Mouse (Mus musculus): ENCODE data around the gene Gucy2g. TPM values are rescaled to one million over a fixed set of nuclear protein-coding genes. Genes with fewer than 3 reads are reported as not detected.

The Gucy2g gene
- total RNA-seq (2017): not detected in 2 replicates

- ATAC-seq (replicated peaks in 1 of 2; ENCODE audit: insufficient read depth in 1 of 2, low FRiP score in 2 of 2, low TSS enrichment in 1 of 2, low read depth in 1 of 2, poor library complexity in 2 of 2, severe bottlenecking in 2 of 2): no peak
Observed at GRCm38 (mm10) chr19:55241186-55241645, at the start of gene Gucy2g. Gucy2g (minus strand) TSS chr19:55241236.

GRCm38 (mm10) chr19:55288974-55289373 lies 47.9 kb upstream of the Gucy2g start:
- no peak for ATAC-seq (replicated peaks in 1 of 2; ENCODE audit: insufficient read depth in 1 of 2, low FRiP score in 2 of 2, low TSS enrichment in 1 of 2, low read depth in 1 of 2, poor library complexity in 2 of 2, severe bottlenecking in 2 of 2)

GRCm38 (mm10) chr19:55286034-55286433 lies 45.0 kb upstream of the Gucy2g start:
- ATAC-seq (replicated peaks in 1 of 2; ENCODE audit: insufficient read depth in 1 of 2, low FRiP score in 2 of 2, low TSS enrichment in 1 of 2, low read depth in 1 of 2, poor library complexity in 2 of 2, severe bottlenecking in 2 of 2): no peak

- ATAC-seq (replicated peaks in 1 of 2; ENCODE audit: insufficient read depth in 1 of 2, low FRiP score in 2 of 2, low TSS enrichment in 1 of 2, low read depth in 1 of 2, poor library complexity in 2 of 2, severe bottlenecking in 2 of 2): peak; percentile 42 to 56; a peak in 2 of 4 replicates
Observed at GRCm38 (mm10) chr19:55284093-55284492, 43.1 kb upstream of the Gucy2g start.

GRCm38 (mm10) chr19:55276770-55277169 lies 35.7 kb upstream of the Gucy2g start:
- no peak for ATAC-seq (replicated peaks in 1 of 2; ENCODE audit: insufficient read depth in 1 of 2, low FRiP score in 2 of 2, low TSS enrichment in 1 of 2, low read depth in 1 of 2, poor library complexity in 2 of 2, severe bottlenecking in 2 of 2)

- no peak for ATAC-seq (replicated peaks in 1 of 2; ENCODE audit: insufficient read depth in 1 of 2, low FRiP score in 2 of 2, low TSS enrichment in 1 of 2, low read depth in 1 of 2, poor library complexity in 2 of 2, severe bottlenecking in 2 of 2)
Observed at GRCm38 (mm10) chr19:55276100-55276499, 35.1 kb upstream of the Gucy2g start.

- ATAC-seq (replicated peaks in 1 of 2; ENCODE audit: insufficient read depth in 1 of 2, low FRiP score in 2 of 2, low TSS enrichment in 1 of 2, low read depth in 1 of 2, poor library complexity in 2 of 2, severe bottlenecking in 2 of 2): no peak
Observed at GRCm38 (mm10) chr19:55273340-55273739, 32.3 kb upstream of the Gucy2g start.

GRCm38 (mm10) chr19:55271448-55271847 lies 30.4 kb upstream of the Gucy2g start:
- no peak for ATAC-seq (replicated peaks in 1 of 2; ENCODE audit: insufficient read depth in 1 of 2, low FRiP score in 2 of 2, low TSS enrichment in 1 of 2, low read depth in 1 of 2, poor library complexity in 2 of 2, severe bottlenecking in 2 of 2)

GRCm38 (mm10) chr19:55269051-55269450 lies 28.0 kb upstream of the Gucy2g start:
- no peak for ATAC-seq (replicated peaks in 1 of 2; ENCODE audit: insufficient read depth in 1 of 2, low FRiP score in 2 of 2, low TSS enrichment in 1 of 2, low read depth in 1 of 2, poor library complexity in 2 of 2, severe bottlenecking in 2 of 2)

- ATAC-seq (replicated peaks in 1 of 2; ENCODE audit: insufficient read depth in 1 of 2, low FRiP score in 2 of 2, low TSS enrichment in 1 of 2, low read depth in 1 of 2, poor library complexity in 2 of 2, severe bottlenecking in 2 of 2): no peak
Observed at GRCm38 (mm10) chr19:55268150-55268549, 27.1 kb upstream of the Gucy2g start.

- no peak for ATAC-seq (replicated peaks in 1 of 2; ENCODE audit: insufficient read depth in 1 of 2, low FRiP score in 2 of 2, low TSS enrichment in 1 of 2, low read depth in 1 of 2, poor library complexity in 2 of 2, severe bottlenecking in 2 of 2)
Observed at GRCm38 (mm10) chr19:55266786-55267185, 25.8 kb upstream of the Gucy2g start.

- peak; percentile 88 for ATAC-seq (replicated peaks in 1 of 2; ENCODE audit: insufficient read depth in 1 of 2, low FRiP score in 2 of 2, low TSS enrichment in 1 of 2, low read depth in 1 of 2, poor library complexity in 2 of 2, severe bottlenecking in 2 of 2)
Observed at GRCm38 (mm10) chr19:55265269-55265668, 24.2 kb upstream of the Gucy2g start.

- no peak for ATAC-seq (replicated peaks in 1 of 2; ENCODE audit: insufficient read depth in 1 of 2, low FRiP score in 2 of 2, low TSS enrichment in 1 of 2, low read depth in 1 of 2, poor library complexity in 2 of 2, severe bottlenecking in 2 of 2)
Observed at GRCm38 (mm10) chr19:55260389-55261184, 19.6 kb upstream of the Gucy2g start.

- no peak for ATAC-seq (replicated peaks in 1 of 2; ENCODE audit: insufficient read depth in 1 of 2, low FRiP score in 2 of 2, low TSS enrichment in 1 of 2, low read depth in 1 of 2, poor library complexity in 2 of 2, severe bottlenecking in 2 of 2)
Observed at GRCm38 (mm10) chr19:55258514-55258913, 17.5 kb upstream of the Gucy2g start.

GRCm38 (mm10) chr19:55257656-55258375 lies 16.8 kb upstream of the Gucy2g start:
- no peak for ATAC-seq (replicated peaks in 1 of 2; ENCODE audit: insufficient read depth in 1 of 2, low FRiP score in 2 of 2, low TSS enrichment in 1 of 2, low read depth in 1 of 2, poor library complexity in 2 of 2, severe bottlenecking in 2 of 2)

GRCm38 (mm10) chr19:55256156-55256555 lies 15.1 kb upstream of the Gucy2g start:
- ATAC-seq (replicated peaks in 1 of 2; ENCODE audit: insufficient read depth in 1 of 2, low FRiP score in 2 of 2, low TSS enrichment in 1 of 2, low read depth in 1 of 2, poor library complexity in 2 of 2, severe bottlenecking in 2 of 2): no peak

GRCm38 (mm10) chr19:55254513-55255016 lies 13.5 kb upstream of the Gucy2g start:
- ATAC-seq (replicated peaks in 1 of 2; ENCODE audit: insufficient read depth in 1 of 2, low FRiP score in 2 of 2, low TSS enrichment in 1 of 2, low read depth in 1 of 2, poor library complexity in 2 of 2, severe bottlenecking in 2 of 2): peak; percentile 40 to 43; a peak in 3 of 4 replicates
